Mouse (Mus musculus) frontal cortex, postnatal 10 days (tissue): ENCODE results near the gene Hoxb3.
A peak's percentile ranks its signal among the peaks of the same experiment; 100 is the strongest.

Experiments
- DNase-seq, 2 experiments: peaks; one replicate each; pipeline ENCODE4 v3.0.0; 2022; ENCODE audit warnings: low spot score in 2 of 2, mixed read lengths in 1 of 2

Hoxb3 gene

GRCm38 (mm10) chr11:96288455-96289221 lies 34.5 kb upstream of the Hoxb3 start:
- no peak for DNase-seq

- DNase-seq = no peak
Measured at GRCm38 (mm10) chr11:96289293-96289692, 33.8 kb upstream of the Hoxb3 start.

- no peak for DNase-seq
Measured at GRCm38 (mm10) chr11:96289837-96290236, 33.3 kb upstream of the Hoxb3 start.

GRCm38 (mm10) chr11:96290705-96291355 lies 32.3 kb upstream of the Hoxb3 start:
- DNase-seq = no peak

- DNase-seq = no peak
Measured at GRCm38 (mm10) chr11:96291681-96292564, 31.2 kb upstream of the Hoxb3 start, which contains the start of gene Hoxb6. Hoxb6 (plus strand) TSS chr11:96292476.

GRCm38 (mm10) chr11:96292565-96293301 lies 30.4 kb upstream of the Hoxb3 start:
- DNase-seq = no peak

GRCm38 (mm10) chr11:96293302-96293921 lies 29.7 kb upstream of the Hoxb3 start:
- no peak for DNase-seq

- DNase-seq = peak in 1 of 2 experiments; percentile 43
Measured at GRCm38 (mm10) chr11:96294245-96295091, 28.7 kb upstream of the Hoxb3 start.

GRCm38 (mm10) chr11:96295092-96295835 lies 27.9 kb upstream of the Hoxb3 start:
- no peak for DNase-seq

GRCm38 (mm10) chr11:96296997-96297396 lies 26.1 kb upstream of the Hoxb3 start:
- no peak for DNase-seq

GRCm38 (mm10) chr11:96297428-96297827 lies 25.7 kb upstream of the Hoxb3 start:
- no peak for DNase-seq

GRCm38 (mm10) chr11:96297968-96298635 lies 25.0 kb upstream of the Hoxb3 start:
- no peak for DNase-seq

GRCm38 (mm10) chr11:96298895-96299667 lies 24.0 kb upstream of the Hoxb3 start:
- DNase-seq = no peak

GRCm38 (mm10) chr11:96299781-96300180 lies 23.3 kb upstream of the Hoxb3 start:
- DNase-seq = no peak

- DNase-seq = no peak
Measured at GRCm38 (mm10) chr11:96300354-96301063, 22.6 kb upstream of the Hoxb3 start.

GRCm38 (mm10) chr11:96301064-96301431 lies 22.1 kb upstream of the Hoxb3 start:
- DNase-seq = no peak

GRCm38 (mm10) chr11:96301837-96302236 lies 21.3 kb upstream of the Hoxb3 start:
- DNase-seq = peak in 1 of 2 experiments; percentile 31
